Mouse (Mus musculus) adrenal gland, postnatal 25 days (tissue): ENCODE data around the gene Tcp10c. TPM values are rescaled to one million over a fixed set of nuclear protein-coding genes. Genes with fewer than 3 reads are reported as not detected.
"Not testable (repeated sequence)": the region's sequence is repeated elsewhere in the genome, so short reads cannot be mapped to it uniquely, and the experiment has no call there.

Source experiments
- DNase-seq: peaks from one replicate; pipeline ENCODE4 v3.0.0; 2021; ENCODE audit warnings: mixed read lengths
- long read RNA-seq: library from polyadenylated mRNA; stranded (forward); transcript quantifications from one replicate; pipeline ENCODE4 v2.0.0, GENCODE M21; 2021
- total RNA-seq: library from RNA; stranded (reverse); gene quantifications from 2 replicates; pipeline ENCODE4 v1.2.3, GENCODE M21; 2021

The Tcp10c gene
- total RNA-seq: not detected in 2 replicates
- long read RNA-seq: 0 reads

DNA sequence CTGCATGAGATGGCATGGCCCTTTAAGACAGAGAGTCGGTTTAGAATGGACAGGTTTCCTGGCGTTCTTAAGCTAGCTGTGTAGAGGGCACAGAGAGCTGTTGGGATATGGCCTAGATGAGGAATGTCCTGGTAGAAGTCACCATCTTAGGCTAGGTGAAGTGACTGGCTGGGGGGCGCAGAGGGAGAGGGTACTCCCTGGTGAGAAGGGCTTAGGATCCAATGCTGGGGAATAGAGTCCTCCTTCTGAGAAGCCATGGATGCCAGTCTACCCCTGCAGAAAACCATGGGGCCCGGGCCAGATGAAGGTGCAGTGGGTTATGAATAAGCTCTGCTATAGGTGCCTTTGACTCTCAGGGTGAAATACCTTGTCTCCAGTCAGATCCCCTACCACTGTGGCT lies at the start of gene Tcp10c:
TSS of gene Tcp10c (plus strand) at position 52 of the 400 bp plus-strand sequence.
- DNase-seq: not testable (repeated sequence)

DNA sequence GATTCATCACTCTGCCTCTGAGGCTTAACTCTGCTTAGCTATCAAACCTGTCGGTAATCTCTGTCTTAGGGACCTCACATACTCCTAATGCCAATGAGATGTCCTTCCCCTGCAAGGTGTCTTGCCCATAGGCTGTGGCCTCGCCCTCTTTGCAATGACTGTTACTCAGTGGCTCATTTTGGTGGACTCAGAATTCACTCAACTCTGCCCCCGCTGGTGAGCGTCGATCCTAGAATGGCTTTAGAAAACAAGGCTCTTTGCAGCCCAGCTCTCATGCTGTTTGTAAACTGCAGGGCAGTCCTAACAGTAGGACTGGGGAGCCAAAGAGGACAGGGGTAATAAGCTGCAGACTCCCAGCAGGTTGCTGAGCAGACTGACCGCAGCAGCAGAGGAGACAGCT lies 46.5 kb upstream of the Tcp10c start:
- not testable (repeated sequence) for DNase-seq

DNA sequence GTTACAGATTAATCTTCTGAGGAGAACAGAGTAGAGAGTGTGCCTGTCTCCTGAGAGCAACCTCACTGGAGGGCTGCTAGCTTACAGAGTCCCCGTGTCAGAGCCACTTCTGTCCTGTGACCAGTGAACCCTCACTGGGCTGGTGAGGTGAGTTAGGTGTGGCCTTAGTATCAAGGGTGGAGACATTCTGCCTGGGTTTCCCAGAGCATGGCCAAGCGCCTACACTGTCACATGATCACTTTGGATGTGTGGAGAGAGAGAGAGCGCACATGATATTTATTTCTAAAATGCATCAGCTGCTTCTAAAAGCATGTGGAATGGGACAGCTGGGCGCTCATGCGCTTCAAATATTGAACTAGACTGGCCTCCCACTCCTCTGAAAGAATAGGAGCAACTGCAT lies 46.0 kb upstream of the Tcp10c start:
- DNase-seq: not testable (repeated sequence)

DNA sequence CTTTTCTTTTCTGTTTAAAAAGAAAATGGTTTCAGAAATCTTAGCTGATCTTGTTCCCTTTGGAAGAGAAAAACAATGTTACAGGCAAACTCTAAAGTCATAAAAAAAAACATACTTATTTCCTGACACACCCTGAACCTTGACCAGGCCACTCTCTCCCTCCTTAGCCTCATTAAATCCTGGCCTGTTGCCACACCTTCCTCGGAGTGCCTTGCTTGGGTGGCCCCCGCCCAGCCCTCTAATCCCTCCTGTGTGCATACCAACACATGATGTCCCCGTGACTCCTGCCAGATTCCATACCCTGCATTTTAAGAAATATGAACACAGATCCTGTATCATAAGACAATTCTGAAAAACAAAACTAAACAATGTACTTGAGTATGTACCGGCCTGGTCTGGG lies 45.6 kb upstream of the Tcp10c start:
- DNase-seq: not testable (repeated sequence)

DNA sequence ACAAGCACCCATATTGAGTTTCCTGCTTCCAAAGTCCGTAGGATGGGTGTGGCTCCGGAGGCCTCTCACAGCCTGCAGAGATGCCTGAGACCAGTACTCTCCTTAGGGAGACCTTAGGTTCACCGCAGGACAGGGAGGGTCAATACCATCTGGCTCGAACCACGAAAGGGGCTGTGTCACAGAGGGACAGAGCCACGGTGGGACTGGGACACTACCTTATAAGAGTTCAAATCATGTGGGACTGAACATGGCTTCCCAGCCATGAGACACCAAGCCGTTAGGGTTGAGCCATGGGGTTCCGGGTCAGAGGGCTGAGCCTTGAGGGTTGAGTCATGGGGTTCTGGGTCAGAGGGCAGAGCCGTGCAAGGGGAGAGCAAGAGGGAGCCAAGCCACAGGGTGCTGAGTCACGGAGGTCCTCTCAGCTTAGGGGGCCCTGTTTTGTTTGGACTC lies 45.2 kb upstream of the Tcp10c start:
- DNase-seq: not testable (repeated sequence)

DNA sequence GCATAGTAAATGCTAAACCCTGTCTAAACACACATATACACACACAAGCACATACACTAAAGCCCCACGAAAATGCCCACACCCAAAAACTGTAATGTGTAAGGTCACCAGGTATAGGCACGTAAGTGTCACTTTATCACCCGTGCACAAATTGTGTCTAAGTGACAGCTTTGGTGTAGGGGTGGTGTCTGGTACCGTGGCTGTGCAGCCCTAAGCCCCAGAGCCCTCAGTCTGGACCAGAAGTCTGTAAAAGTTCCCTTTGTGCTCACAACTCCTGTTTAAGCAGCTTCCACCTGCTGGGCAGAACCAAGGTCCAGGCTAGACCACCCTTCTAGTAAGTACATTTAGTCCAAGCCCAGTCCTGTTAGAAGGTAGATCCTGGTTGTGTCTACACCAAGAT lies 24.4 kb upstream of the Tcp10c start:
- not testable (repeated sequence) for DNase-seq

DNA sequence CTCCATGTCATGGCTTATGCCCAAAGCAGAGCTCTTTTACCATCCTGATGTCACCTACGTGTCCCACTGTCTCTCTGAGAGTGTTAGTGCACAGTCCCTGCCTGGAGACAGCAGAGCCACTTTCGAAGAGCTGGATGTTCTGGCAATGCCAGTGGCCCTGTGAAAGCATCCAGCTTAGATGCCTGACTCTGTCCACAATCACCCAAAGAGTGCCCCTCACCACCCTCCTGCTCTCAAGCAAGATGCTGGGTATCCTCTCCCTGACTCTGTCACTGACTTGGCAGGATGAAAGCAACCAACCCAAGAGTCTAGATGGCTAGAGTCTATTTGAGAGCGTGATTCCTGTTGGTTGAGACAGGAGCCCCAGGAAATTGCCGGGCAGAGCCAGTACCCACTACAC lies 23.2 kb upstream of the Tcp10c start:
- not testable (repeated sequence) for DNase-seq

DNA sequence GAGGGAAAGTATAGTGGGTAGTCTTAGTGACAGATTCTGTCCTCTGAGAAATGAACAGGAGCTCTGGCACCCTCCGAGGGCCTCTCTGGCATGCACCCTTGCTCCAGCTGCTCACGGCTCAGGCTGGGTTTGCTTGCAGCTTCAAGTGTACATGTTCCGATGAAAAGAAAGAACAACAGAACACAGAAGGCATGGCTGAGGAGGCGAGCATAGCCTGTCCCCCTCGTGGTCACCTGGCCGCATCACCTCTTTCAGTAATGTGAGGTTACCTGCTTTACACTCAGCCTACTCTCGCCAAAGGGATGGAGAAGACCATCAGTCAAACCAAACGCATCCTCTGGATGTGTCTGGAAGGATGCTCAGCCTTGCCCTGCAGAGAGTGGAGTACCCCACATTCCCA lies 21.9 kb upstream of the Tcp10c start:
- not testable (repeated sequence) for DNase-seq

DNA sequence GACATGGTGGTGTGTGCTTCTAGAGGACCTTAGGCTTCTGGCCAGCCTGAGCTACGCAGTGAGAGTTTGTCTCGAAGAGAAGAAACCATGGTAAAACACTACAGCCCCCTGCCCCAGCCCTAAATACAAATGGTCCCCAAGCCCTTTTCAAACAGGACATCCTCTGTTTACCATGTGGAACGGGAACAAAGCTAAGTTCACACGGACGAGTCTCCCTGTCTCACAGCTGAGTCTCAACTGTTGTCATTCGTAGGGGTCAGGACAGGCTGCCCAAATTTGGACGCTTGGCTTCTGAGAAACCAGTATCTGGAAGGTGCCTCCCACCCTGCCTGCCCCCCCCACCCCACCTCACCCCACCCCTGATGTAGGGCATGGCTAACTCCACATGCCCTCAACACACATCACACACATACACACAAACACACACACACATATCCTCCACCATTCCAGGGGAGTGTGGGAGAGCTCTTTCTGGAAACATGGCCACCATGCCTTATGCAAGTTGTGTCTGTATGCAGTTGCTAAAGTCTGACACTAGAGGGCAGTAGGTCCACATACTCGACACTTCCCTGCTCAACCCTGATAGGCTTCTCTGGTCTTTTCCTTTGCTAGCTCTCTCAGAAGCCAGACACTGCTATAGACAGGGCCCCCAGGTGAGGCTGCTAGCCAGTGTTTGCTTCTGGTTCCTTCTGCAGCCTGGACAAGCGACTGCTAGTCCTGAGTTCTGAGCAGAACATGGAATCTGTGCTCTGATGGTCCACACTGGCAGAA lies 17.2 kb upstream of the Tcp10c start:
- not testable (repeated sequence) for DNase-seq

DNA sequence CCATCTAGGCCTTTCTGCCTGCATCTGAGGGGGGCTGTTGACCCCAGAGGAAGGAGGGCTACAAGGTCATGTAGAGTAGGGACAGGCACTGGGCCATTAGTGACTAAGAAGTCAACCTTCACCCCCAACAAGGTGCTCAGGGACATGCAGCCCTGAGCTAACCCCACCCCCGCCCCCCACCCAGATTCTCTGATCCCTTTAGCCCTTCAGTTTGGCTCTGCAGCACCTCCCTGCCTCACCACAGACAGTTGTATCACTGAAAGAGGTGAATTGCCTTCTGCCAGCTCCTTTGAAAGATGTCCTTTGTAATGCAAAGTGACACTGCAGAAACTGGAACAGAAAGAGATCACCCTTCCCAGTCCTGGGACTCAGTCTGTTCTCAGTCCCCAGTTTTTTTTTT lies 16.4 kb upstream of the Tcp10c start:
- DNase-seq: not testable (repeated sequence)

DNA sequence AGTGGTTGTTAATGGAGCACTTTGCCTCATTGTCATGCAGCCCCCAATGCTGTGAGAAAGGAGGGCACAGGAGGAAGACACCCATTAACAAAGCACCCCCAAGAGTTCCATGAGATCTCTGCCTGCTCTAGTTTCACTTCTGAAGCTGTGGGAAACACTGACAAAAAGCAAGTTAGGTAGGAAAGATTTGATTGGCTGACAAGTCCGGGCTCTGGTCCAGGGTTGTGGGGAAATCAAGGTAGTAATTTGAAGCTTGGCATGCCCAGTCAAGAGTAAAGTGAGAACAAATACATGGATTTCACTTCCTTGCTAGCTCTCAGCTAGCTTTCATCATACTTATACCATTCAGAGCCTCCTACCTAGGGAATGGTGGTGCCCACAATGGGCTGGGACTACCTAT lies 14.3 kb upstream of the Tcp10c start:
- DNase-seq: not testable (repeated sequence)

DNA sequence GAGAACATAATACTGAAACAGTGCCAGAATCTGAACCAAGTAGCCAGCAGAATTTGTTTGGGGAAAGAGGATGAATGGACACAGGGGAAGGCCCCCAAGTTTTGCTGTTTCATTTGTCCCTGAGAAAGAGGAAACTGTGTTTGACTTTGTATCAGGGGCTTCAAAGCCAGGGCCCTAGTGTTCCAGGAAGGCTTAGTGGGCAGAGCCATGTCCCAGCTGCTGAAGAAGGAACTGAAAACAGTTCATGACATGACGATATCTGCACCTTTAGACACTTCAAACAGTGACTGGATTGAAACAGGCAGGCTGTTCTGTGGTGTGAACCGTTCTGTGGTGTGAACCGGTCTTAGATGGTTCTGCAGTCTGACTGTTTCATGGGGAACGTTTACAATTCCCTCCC lies 8.4 kb upstream of the Tcp10c start:
- DNase-seq: not testable (repeated sequence)

DNA sequence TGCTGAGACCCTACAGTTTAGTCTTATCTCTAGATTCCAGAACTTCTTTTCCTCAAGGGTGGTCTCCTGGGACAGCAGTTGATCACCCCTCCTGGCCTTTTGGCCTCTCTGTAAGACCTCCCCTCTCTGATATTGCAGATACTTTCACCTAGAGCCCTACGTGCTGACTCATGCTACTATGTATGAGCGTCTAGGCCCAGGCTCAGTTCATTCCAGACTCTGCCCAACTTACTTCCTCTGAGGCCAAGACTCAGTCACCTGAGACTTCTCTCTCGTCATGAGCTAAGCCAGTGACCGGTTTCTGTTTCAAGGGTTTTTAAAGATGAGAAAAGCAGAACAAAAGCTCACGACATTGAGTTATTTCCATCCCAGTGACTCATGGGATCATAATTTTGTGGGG lies 4.8 kb upstream of the Tcp10c start:
- DNase-seq: not testable (repeated sequence)

DNA sequence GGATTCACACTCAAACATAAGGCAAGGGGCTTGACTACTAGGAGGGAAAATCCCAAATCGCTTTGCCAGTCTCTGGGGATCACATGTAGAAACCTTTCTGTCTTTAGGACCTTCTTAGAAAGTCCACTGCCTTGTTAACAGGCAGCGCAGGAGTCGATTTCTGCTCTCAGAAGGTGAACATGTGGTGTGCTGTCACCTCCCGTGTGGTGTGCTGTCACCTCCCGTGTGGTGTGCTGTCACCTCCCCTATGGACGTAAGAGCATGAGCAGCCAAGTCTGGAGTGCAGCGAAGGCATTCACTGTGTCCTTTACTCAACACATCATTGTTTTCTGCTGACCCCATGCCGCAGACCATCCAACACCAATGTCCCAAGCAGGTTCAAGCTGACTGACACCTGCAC lies 1.1 kb upstream of the Tcp10c start:
- DNase-seq: not testable (repeated sequence)

DNA sequence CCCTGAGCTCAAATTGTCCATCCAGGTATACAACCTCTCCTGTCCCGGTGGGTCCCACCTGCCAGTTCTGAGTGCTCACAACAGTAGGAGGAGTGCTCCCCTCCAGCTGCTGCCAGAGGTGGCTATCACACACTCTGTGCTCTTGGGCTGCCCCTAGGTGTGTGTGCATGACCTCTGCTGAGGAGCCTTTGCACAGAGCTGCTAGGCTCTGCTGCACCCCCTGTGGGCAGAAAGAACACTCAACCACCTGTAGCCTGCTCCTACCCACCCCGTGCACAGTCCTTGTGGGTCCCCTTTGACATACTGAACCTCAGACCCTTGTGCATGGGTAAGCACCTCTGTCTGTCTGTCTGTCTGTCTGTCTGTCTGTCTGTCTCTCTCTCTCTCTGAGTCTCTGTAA lies 8.1 kb downstream of the Tcp10c start:
- DNase-seq: not testable (repeated sequence)

DNA sequence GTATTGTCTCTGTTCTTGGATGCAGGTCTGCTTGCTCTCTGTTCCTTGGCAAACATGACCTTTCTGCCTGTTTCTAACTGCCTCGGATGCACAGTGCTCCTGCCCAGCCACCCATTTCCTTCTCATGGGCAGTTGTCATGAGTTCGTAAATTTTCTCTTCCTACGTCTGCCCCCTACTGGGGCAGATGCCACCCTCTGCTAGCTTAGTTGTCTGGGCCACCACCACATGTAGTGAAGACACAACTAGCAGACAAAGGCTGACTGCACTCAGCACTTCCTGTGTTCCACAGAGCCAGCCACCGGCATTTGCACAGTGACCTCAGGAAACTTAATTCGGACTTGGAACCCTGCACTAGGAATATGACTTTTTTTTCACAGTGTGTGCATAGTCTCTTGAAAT lies 9.4 kb downstream of the Tcp10c start:
- DNase-seq: not testable (repeated sequence)

DNA sequence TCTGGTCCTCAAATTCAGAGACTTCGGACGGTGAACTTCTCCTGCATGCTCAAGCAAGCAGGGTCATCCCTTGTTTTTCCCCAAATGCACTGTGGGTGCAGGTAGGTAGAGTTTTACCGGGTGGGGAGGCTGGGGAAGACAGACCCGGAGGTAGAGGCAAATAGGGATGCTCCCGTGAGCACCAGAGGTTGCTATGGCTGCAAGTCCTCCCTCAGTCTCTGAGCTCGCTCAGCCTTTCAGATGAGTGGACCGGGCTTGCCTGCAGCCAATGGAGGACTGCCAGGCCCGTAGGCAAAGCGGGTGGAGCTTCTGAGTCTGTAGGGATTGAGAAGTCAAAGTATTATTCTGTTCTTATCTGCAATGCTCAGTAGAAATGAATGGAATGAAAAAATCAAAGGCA lies 9.8 kb downstream of the Tcp10c start:
- not testable (repeated sequence) for DNase-seq

DNA sequence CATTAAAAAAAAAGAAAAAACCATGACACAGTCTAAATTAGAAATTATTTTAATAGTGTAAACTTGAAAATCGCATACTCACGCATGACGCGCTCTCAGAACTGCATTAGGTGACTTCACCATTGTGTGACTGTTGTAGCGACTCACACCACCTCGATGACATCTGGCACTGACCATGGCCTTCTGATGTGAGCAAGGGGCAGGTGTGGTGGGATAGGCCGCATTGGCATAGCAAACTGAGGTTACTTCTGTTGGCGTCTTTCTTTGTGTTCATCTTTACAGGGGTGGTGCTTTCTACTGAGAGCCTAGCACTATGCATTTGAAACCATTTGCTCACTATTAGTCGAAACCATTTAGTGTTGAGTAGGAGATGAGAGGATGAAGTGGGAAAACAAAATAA lies 12.8 kb downstream of the Tcp10c start:
- not testable (repeated sequence) for DNase-seq

DNA sequence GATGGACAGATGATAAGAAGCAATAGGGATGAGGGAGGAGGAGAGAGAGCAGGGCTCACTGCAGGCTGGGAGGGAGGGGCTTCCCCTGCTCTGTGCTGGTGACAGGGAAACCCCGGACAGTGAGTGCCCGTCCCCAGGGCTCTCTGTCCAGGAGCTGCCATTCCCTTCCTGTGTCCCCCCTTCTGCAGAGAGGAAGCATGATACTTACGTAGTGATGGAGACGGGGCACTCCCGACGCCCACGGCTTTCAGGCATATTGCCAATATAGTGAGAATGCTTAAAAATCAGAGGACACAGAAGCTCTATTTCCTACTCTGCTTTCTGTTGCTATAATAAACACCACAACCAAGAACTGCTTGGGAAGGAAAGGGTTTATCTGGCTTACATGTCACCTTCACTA lies 14.3 kb downstream of the Tcp10c start:
- DNase-seq: not testable (repeated sequence)

DNA sequence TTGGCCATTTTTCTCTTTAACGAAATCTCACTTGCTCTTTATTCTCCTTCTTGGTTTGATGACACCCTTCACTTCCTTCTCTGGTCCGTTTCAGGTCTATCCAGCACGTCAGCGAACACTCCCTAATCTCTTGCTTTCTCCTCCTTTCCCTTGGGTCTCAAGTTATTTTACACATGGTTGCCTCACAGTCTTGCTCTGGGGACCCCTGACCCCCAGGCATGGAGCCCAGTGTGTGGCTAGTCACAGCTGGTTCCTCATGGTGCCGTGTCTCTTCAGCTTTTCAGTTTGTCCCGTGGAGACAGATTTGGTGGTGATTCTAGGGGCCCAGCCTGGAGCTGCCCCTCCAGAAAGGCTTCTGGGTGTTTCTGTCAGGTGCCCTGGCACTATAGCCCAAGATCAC lies 16.4 kb downstream of the Tcp10c start:
- not testable (repeated sequence) for DNase-seq

DNA sequence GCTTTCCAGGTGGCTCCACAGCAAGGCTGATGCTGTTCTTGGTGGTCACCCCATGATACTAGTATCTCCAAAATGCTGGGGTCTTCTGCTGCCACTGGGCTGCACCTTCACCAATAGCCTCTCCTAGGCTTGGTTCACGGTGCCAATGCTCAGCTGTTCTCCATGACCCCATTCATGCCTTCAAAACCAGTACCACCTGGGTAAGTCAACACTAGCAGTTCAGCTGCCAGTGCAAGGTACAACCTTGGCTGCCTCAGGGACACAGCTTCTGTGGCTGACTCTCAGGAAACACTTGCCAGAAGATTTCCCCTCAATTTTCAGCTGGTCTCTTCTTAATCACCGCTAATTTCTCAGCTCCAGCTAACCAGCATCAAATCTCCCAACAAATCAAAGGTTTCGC lies 24.0 kb downstream of the Tcp10c start:
- not testable (repeated sequence) for DNase-seq

DNA sequence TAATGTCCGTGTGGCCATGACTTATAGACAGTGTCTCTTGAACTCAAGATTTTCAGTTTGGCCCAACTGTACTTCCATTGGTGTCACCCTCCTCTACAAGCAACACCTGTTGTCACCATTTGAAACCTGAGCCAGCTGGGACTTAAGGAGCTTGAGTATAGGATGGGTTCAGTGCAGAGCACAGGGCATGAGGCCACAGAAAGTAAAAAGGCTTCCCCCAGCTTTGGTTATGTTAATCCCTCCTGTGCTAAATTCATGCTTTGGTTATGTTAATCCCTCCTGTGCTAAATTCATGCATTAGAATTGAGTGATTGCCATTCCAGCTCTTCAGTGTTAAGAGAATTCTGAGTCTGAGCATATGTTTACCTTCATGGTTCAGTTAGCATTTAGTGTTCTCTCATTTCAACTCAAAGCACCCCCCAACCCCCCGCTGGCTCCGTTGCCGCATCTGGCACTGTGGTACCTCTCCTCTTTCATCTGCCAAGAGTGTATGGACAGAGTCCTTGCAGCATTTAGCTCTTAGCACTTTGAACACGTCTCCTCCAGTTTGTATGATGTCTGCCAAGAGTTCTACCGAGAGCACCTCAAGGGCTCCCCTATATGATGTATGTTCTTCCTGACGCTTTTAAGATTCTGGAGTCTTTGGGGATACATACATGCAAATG lies 25.7 kb downstream of the Tcp10c start:
- DNase-seq: not testable (repeated sequence)

DNA sequence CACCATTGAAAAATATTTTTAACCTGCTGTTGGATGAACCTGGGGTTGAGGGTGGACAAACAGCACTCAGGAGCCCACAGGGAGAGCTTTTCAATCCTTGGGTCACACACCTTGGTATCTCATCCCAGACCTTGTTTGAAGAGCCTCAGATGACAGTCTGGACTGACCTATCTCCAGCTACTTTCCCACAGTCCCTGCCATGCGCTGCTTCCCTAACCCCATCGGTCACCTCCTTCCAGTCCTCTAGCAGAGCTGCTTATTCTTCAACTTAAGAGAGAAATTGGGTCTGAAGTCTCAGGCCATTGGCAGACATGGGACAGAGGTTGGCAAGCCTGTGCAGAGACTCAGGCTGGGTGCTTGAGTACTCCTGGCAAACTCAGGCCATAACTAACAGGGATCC lies 26.9 kb downstream of the Tcp10c start:
- not testable (repeated sequence) for DNase-seq

DNA sequence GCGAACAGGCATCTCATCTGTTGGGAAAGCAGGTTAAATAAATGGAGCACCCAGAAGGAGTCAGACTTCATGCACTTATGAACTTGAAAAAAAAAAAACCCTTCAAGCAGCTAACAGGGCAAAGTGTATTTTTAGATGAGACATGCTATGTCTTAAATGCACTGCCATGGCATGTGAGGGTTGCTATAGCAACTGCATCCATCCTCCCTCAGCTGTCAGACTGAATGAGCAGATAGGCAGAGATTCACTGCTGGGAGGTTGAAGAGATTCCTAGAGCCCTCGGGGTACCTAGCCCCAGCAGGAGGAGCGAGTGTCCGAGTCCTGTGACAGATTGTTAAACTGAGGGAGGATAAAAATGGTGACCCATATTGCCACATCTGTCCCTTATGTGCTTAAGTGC lies 36.6 kb downstream of the Tcp10c start:
- DNase-seq: not testable (repeated sequence)
